Mouse (Mus musculus): ENCODE results near the gene Tnrc6b. TPM values are rescaled to one million over a fixed set of nuclear protein-coding genes. Genes with fewer than 3 reads are reported as not detected.
A peak's percentile ranks its signal among the peaks of the same experiment; 100 is the strongest.

Tnrc6b gene
- total and polyA plus RNA-seq, 2 experiments from 2014 or later: 21.0 to 24.0 TPM

DNA sequence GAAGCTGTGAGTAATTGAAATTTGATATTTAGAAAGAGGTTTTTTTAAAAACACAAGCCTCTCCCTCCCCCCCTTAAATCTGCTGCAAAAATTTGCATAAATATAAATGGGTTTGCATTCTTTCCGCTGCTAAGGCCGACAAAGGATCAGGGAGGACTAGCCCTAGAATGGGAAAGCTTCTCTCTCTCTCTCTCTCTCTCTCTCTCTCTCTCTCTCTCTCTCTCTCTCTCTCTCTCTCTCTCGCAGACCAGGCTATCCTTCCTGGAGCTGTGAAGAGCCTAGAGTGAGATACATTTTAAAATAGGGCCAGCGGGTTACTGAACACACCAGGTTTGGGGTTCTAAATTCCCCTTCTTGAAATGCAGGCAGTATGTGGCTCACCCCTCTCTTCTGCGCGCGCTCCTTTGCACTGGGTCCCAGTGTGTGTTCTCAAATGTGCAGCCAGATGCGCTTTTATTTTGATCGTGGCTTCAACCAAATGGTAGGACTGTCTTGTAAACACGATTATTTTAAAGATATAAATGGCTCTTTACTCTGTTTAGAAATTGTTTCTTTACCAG lies 88.0 kb downstream of the Tnrc6b start:
- Histone ChIP-seq H3K4me3 (ENCODE audit: low read depth, low read length) (peak overlapping the region; percentile 47), H3K4me1 (ENCODE audit: insufficient read depth) (peaks cover 22% of the 10 kb centered on the region), H3K27me3 (ENCODE audit: insufficient read depth, low read length) (no peaks in the 10 kb centered on the region), H3K4me2 (ENCODE audit: low read depth) (peak overlapping the region; percentile 67), H3K27ac (ENCODE audit: low read depth, low read length) (peak overlapping the region; percentile 80), H3K9me3 (ENCODE audit: low read length) (no peaks in the 10 kb centered on the region), H3K9ac (peak overlapping the region; percentile 61), H3K36me3 (ENCODE audit: insufficient read depth) (no peaks in the 10 kb centered on the region)
- 2% methylated on average over 10 of the region's 10 CpGs for WGBS
- ATAC-seq: peak; percentile 44
- DNase-seq: peak; percentile 76
- TF ChIP-seq CTCF (IDR thresholded peaks at IDR 0.05; ENCODE audit: low read depth): no peak

- peak; percentile 79 for DNase-seq
- Histone ChIP-seq H3K4me2 (ENCODE audit: low read depth) (peak overlapping the region; percentile 67), H3K4me1 (ENCODE audit: insufficient read depth) (peaks cover 22% of the 10 kb centered on the region), H3K36me3 (ENCODE audit: insufficient read depth) (no peaks in the 10 kb centered on the region), H3K9me3 (ENCODE audit: low read length) (no peaks in the 10 kb centered on the region), H3K27ac (ENCODE audit: low read depth, low read length) (peak overlapping the region; percentile 80), H3K9ac (peak overlapping the region; percentile 61), H3K27me3 (ENCODE audit: insufficient read depth, low read length) (no peaks in the 10 kb centered on the region), H3K4me3 (ENCODE audit: low read depth, low read length) (peak overlapping the region; percentile 47)
- TF ChIP-seq CTCF (IDR thresholded peaks at IDR 0.05; ENCODE audit: low read depth): no peak
- WGBS: under 1% methylated on average over 10 of the region's 10 CpGs
- peak; percentile 60; the same call in 1 of the 2 replicates for ATAC-seq
Measured at GRCm38 (mm10) chr15:80799634-80800137, 88.6 kb downstream of the Tnrc6b start.

DNA sequence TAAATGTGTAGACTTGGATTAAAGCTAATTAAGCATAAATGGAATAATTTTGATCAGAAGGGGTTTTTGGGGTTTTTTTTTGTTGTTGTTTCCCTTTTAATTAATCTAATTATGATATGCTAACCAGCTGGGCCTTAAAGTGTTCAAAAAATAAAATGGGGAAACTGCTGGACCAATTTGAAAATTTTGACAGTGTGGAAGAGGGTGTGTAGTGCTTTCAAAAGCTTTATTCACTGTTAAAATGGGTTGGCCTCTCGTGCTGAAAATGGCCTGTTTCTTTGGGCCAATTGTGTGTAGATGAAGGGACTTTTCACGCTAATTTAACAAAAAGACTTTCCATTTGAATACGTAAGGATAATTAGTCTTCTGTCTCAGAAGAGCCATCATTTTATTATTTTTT lies 89.1 kb downstream of the Tnrc6b start:
- peak overlapping the region; percentile 47 for H3K4me3 ChIP-seq (ENCODE audit: low read depth, low read length)
- DNase-seq: peak; percentile 23
- no peaks in the 10 kb centered on the region for H3K9me3 ChIP-seq (ENCODE audit: low read length)
- H3K4me2 ChIP-seq (ENCODE audit: low read depth): peak overlapping the region; percentile 67
- no peaks in the 10 kb centered on the region for H3K36me3 ChIP-seq (ENCODE audit: insufficient read depth)
- TF ChIP-seq CTCF (IDR thresholded peaks at IDR 0.05; ENCODE audit: low read depth): no peak
- WGBS: 5% methylated on average over 3 of the region's 3 CpGs
- H3K27ac ChIP-seq (ENCODE audit: low read depth, low read length): peak overlapping the region; percentile 80
- peak overlapping the region; percentile 61 for H3K9ac ChIP-seq
- no peak for ATAC-seq
- H3K27me3 ChIP-seq (ENCODE audit: insufficient read depth, low read length): no peaks in the 10 kb centered on the region
- H3K4me1 ChIP-seq (ENCODE audit: insufficient read depth): peaks cover 22% of the 10 kb centered on the region

DNA sequence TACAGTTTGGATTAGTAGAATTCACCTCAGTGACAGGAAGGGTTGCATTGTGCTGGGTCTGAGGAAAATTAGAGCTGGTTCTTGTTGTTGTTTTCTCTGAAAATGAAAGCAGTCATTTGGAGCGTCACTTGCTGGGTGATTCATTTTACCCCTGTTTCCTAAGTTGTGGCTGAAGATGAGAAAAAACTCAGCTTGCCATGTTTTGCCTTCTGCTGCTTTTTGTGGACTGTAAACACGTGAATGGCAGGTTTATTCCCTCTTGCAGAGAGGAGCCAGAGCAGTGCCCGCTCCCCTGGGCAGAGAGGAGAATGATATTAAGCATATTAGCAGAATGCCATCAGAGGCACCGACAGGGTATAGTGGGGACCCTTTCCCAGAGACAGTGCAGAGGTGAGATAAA lies 89.7 kb downstream of the Tnrc6b start:
- no peak for ATAC-seq
- peak; percentile 5 for DNase-seq
- TF ChIP-seq CTCF (IDR thresholded peaks at IDR 0.05; ENCODE audit: low read depth): no peak
- no peaks in the 10 kb centered on the region for H3K9me3 ChIP-seq (ENCODE audit: low read length)
- H3K4me2 ChIP-seq (ENCODE audit: low read depth): peak overlapping the region; percentile 67
- H3K4me3 ChIP-seq (ENCODE audit: low read depth, low read length): peak overlapping the region; percentile 47
- H3K4me1 ChIP-seq (ENCODE audit: insufficient read depth): peaks cover 22% of the 10 kb centered on the region
- no peaks in the 10 kb centered on the region for H3K27me3 ChIP-seq (ENCODE audit: insufficient read depth, low read length)
- peak overlapping the region; percentile 61 for H3K9ac ChIP-seq
- H3K27ac ChIP-seq (ENCODE audit: low read depth, low read length): no peak overlapping the region
- WGBS: 1% methylated on average over 4 of the region's 4 CpGs
- H3K36me3 ChIP-seq (ENCODE audit: insufficient read depth): no peaks in the 10 kb centered on the region

- DNase-seq: no peak
- no peak for TF ChIP-seq CTCF (IDR thresholded peaks at IDR 0.05; ENCODE audit: low read depth)
- no peaks in the 10 kb centered on the region for H3K36me3 ChIP-seq (ENCODE audit: insufficient read depth)
- no peak overlapping the region for H3K27ac ChIP-seq (ENCODE audit: low read depth, low read length)
- H3K27me3 ChIP-seq (ENCODE audit: insufficient read depth, low read length): no peaks in the 10 kb centered on the region
- H3K9me3 ChIP-seq (ENCODE audit: low read length): no peaks in the 10 kb centered on the region
- peaks cover 22% of the 10 kb centered on the region for H3K4me1 ChIP-seq (ENCODE audit: insufficient read depth)
- no peak overlapping the region for H3K4me3 ChIP-seq (ENCODE audit: low read depth, low read length)
- H3K4me2 ChIP-seq (ENCODE audit: low read depth): peak overlapping the region; percentile 67
- 54% methylated on average over 1 of the region's 1 CpGs for WGBS
- no peak overlapping the region for H3K9ac ChIP-seq
- ATAC-seq: no peak
Measured at GRCm38 (mm10) chr15:80801597-80801996, 90.5 kb downstream of the Tnrc6b start.

- Histone ChIP-seq H3K4me1 (ENCODE audit: insufficient read depth) (peaks cover 5% of the 10 kb centered on the region; the same call in 1 of the 2 replicates), H3K27ac (ENCODE audit: low read depth, low read length) (no peak overlapping the region), H3K4me3 (ENCODE audit: low read depth, low read length) (no peak overlapping the region), H3K9me3 (ENCODE audit: low read length) (no peaks in the 10 kb centered on the region), H3K4me2 (ENCODE audit: low read depth) (no peak overlapping the region), H3K27me3 (ENCODE audit: insufficient read depth, low read length) (no peaks in the 10 kb centered on the region), H3K9ac (no peak overlapping the region), H3K36me3 (ENCODE audit: insufficient read depth) (no peaks in the 10 kb centered on the region)
- 79% methylated on average over 5 of the region's 5 CpGs for WGBS
- no peak for TF ChIP-seq CTCF (IDR thresholded peaks at IDR 0.05; ENCODE audit: low read depth)
- DNase-seq: no peak
- no peak for ATAC-seq
Measured at GRCm38 (mm10) chr15:80807162-80807561, 96.0 kb downstream of the Tnrc6b start.

GRCm38 (mm10) chr15:80810226-80810625 lies 99.1 kb downstream of the Tnrc6b start:
- ATAC-seq: no peak
- Histone ChIP-seq H3K36me3 (ENCODE audit: insufficient read depth) (no peaks in the 10 kb centered on the region), H3K4me2 (ENCODE audit: low read depth) (no peak overlapping the region), H3K4me1 (ENCODE audit: insufficient read depth) (no peaks in the 10 kb centered on the region), H3K27me3 (ENCODE audit: insufficient read depth, low read length) (no peaks in the 10 kb centered on the region), H3K27ac (ENCODE audit: low read depth, low read length) (no peak overlapping the region), H3K9me3 (ENCODE audit: low read length) (no peaks in the 10 kb centered on the region), H3K4me3 (ENCODE audit: low read depth, low read length) (no peak overlapping the region), H3K9ac (no peak overlapping the region)
- no peak for DNase-seq
- TF ChIP-seq CTCF (IDR thresholded peaks at IDR 0.05; ENCODE audit: low read depth): no peak
- WGBS: 92% methylated on average over 3 of the region's 3 CpGs
